Mouse (Mus musculus): Measurements from ENCODE around the gene Adm2. TPM values are rescaled to one million over a fixed set of nuclear protein-coding genes. Genes with fewer than 3 reads are reported as not detected.

The Adm2 gene
- total RNA-seq (2012; rRNA removed): 1.8 and 4.5 TPM in 2 replicates
- 0.18 and 0.23 TPM in 2 replicates for total RNA-seq (2014; rRNA removed)
- 0.66 and 0.82 TPM in 2 replicates for polyA plus RNA-seq (2012; ENCODE audit: insufficient read length, low read depth)

- peaks cover 16 to 30% of the 10 kb centered on the region in 2 experiments for H3K4me1 ChIP-seq (ENCODE audit: control insufficient read depth in 1 of 2, insufficient read depth in 2 of 2)
- in situ Hi-C loops (cut with MboI; ENCODE audit: low pct_ligation_motif_present, low pct_unique_long_range_greater_than_20kb, low sequenced_read_pairs): no loop called here
- no peak within 1 kb of the TSS for H3K27ac ChIP-seq (ENCODE audit: insufficient read depth, low read depth)
- dilution Hi-C loops (cut with MboI; ENCODE audit: extremely low pct_ligation_motif_present, extremely low pct_unique_long_range_greater_than_20kb, low sequenced_read_pairs): no loop called here
- no peak for DNase-seq (ENCODE audit: extremely low read depth)
- peak within 1 kb of the TSS; percentile 48 for H3K4me2 ChIP-seq (ENCODE audit: insufficient read depth, low read depth, poor library complexity, severe bottlenecking)
- TF ChIP-seq TCF12 (IDR thresholded peaks at IDR 0.05; ENCODE audit: low read depth, low read length) (peak; percentile 15; the same call in 1 of the 2 replicates), CTCF (conservative IDR thresholded peaks at IDR 0.05 in 1 of 2, IDR thresholded peaks at IDR 0.05 in 1 of 2; ENCODE audit: low read depth in 2 of 2, low read length in 2 of 2) (no peak), MYC (IDR thresholded peaks at IDR 0.05; ENCODE audit: low read depth, low read length) (peak; percentile 67; the same call in 1 of the 2 replicates), NELFE (IDR thresholded peaks at IDR 0.05; ENCODE audit: low read depth, low read length) (0 out of 2 replicates have a peak, but pooled peaks have one; percentile 18), MAX (IDR thresholded peaks at IDR 0.05; ENCODE audit: low read length) (peak; percentile 15; the same call in 1 of the 2 replicates)
- no peaks in the 10 kb centered on the region for H3K9me3 ChIP-seq (replicated peaks; ENCODE audit: low read length)
- H3K9ac ChIP-seq (ENCODE audit: insufficient read depth, low read depth): peak within 1 kb of the TSS; percentile 64
- H3K36me3 ChIP-seq (replicated peaks in 1 of 2; ENCODE audit: control insufficient read depth in 1 of 2, insufficient read depth in 1 of 2, low read length in 1 of 2): no peaks in the 10 kb centered on the region
- no peaks in the 10 kb centered on the region for H3K79me2 ChIP-seq (replicated peaks; ENCODE audit: control insufficient read depth, extremely low read depth, insufficient read depth, poor library complexity, severe bottlenecking)
- no peaks in the 10 kb centered on the region for H3K27me3 ChIP-seq (replicated peaks)
- peak within 1 kb of the TSS; percentile 18 to 48 (median 26) for H3K4me3 ChIP-seq (replicated peaks in 1 of 3; ENCODE audit: low read depth in 2 of 3, low read length in 2 of 3, poor library complexity in 1 of 3)
Observed at GRCm38 (mm10) chr15:89322670-89323522, at the start of gene Adm2. Adm2 (plus strand) TSS chr15:89322720.

GRCm38 (mm10) chr15:89275497-89275896 lies 47.0 kb upstream of the Adm2 start:
- Histone ChIP-seq H3K27me3 (replicated peaks) (no peaks in the 10 kb centered on the region), H3K4me1 (ENCODE audit: control insufficient read depth in 1 of 2, insufficient read depth in 2 of 2) (no peaks in the 10 kb centered on the region), H3K79me2 (replicated peaks; ENCODE audit: control insufficient read depth, extremely low read depth, insufficient read depth, poor library complexity, severe bottlenecking) (no peaks in the 10 kb centered on the region), H3K9me3 (replicated peaks; ENCODE audit: low read length) (no peaks in the 10 kb centered on the region), H3K36me3 (replicated peaks in 1 of 2; ENCODE audit: control insufficient read depth in 1 of 2, insufficient read depth in 1 of 2, low read length in 1 of 2) (peaks cover 4 to 55% of the 10 kb centered on the region in 2 experiments), H3K4me3 (replicated peaks in 1 of 3; ENCODE audit: low read depth in 2 of 3, low read length in 2 of 3, poor library complexity in 1 of 3) (no peak overlapping the region), H3K27ac (ENCODE audit: insufficient read depth, low read depth) (no peak overlapping the region), H3K9ac (ENCODE audit: insufficient read depth, low read depth) (no peak overlapping the region), H3K4me2 (ENCODE audit: insufficient read depth, low read depth, poor library complexity, severe bottlenecking) (no peak overlapping the region)
- dilution Hi-C loops (cut with MboI; ENCODE audit: extremely low pct_ligation_motif_present, extremely low pct_unique_long_range_greater_than_20kb, low sequenced_read_pairs) (no loop called here), in situ Hi-C loops (cut with MboI; ENCODE audit: low pct_ligation_motif_present, low pct_unique_long_range_greater_than_20kb, low sequenced_read_pairs) (no loop called here)
- DNase-seq (ENCODE audit: extremely low read depth): no peak
- TF ChIP-seq ETS1 (conservative IDR thresholded peaks at IDR 0.05; ENCODE audit: low read depth, low read length) (no peak), CHD2 (IDR thresholded peaks at IDR 0.05; ENCODE audit: low read length) (no peak), MAX (IDR thresholded peaks at IDR 0.05; ENCODE audit: low read length) (no peak), ZMIZ1 (IDR thresholded peaks at IDR 0.05; ENCODE audit: low read depth, low read length) (no peak), MAZ (IDR thresholded peaks at IDR 0.05; ENCODE audit: low read depth, low read length) (no peak), RAD21 (IDR thresholded peaks at IDR 0.05; ENCODE audit: low read depth, low read length) (no peak), SMC3 (IDR thresholded peaks at IDR 0.05; ENCODE audit: low read depth, low read length) (no peak), EP300 (IDR thresholded peaks at IDR 0.05; ENCODE audit: low read length) (no peak), GABPA (IDR thresholded peaks at IDR 0.05; ENCODE audit: insufficient replicate concordance, low read depth, low read length) (no peak), KAT2A (IDR thresholded peaks at IDR 0.05; ENCODE audit: insufficient replicate concordance, low read length) (no peak), MEF2A (IDR thresholded peaks at IDR 0.05; ENCODE audit: borderline replicate concordance, low read depth, low read length) (no peak), IRF4 (IDR thresholded peaks at IDR 0.05; ENCODE audit: low read depth, low read length) (no peak), POLR2A (IDR thresholded peaks at IDR 0.05; ENCODE audit: low read depth, low read length) (no peak), SIN3A (IDR thresholded peaks at IDR 0.05; ENCODE audit: low read length) (no peak), BHLHE40 (IDR thresholded peaks at IDR 0.05; ENCODE audit: low read depth, low read length) (no peak)
